Mouse (Mus musculus): ENCODE results near the gene Olfr541.
"Not testable (repeated sequence)": the region's sequence is repeated elsewhere in the genome, so short reads cannot be mapped to it uniquely, and the experiment has no call there.

Gene Olfr541

GRCm38 (mm10) chr7:140696967-140697366 lies at the start of gene Olfr541:
Gene Olfr541, plus strand, starts transcription at chr7:140697267.
- no peak for DNase-seq (ENCODE audit: low spot score)

GRCm38 (mm10) chr7:140659630-140660029 lies 37.4 kb upstream of the Olfr541 start, which contains the start of gene Olfr539:
Gene Olfr539, plus strand, starts transcription at chr7:140659930.
- no peak for DNase-seq (ENCODE audit: low spot score)

- DNase-seq (ENCODE audit: low spot score): not testable (repeated sequence)
Measured at GRCm38 (mm10) chr7:140670693-140671092, 26.4 kb upstream of the Olfr541 start.

GRCm38 (mm10) chr7:140675863-140676262 lies 21.2 kb upstream of the Olfr541 start:
- no peak for DNase-seq (ENCODE audit: low spot score)

GRCm38 (mm10) chr7:140679591-140679990 lies 17.5 kb upstream of the Olfr541 start:
- DNase-seq (ENCODE audit: low spot score): not testable (repeated sequence)

GRCm38 (mm10) chr7:140681651-140682050 lies 15.4 kb upstream of the Olfr541 start, which contains the start of gene Olfr45:
Gene Olfr45, plus strand, starts transcription at chr7:140681951.
- no peak for DNase-seq (ENCODE audit: low spot score)

- DNase-seq (ENCODE audit: low spot score): no peak
Measured at GRCm38 (mm10) chr7:140706348-140706747, 9.3 kb downstream of the Olfr541 start.

- no peak for DNase-seq (ENCODE audit: low spot score)
Measured at GRCm38 (mm10) chr7:140707536-140708284, 10.6 kb downstream of the Olfr541 start.

GRCm38 (mm10) chr7:140717155-140718055 lies 20.3 kb downstream of the Olfr541 start:
- DNase-seq (ENCODE audit: low spot score): no peak

- no peak for DNase-seq (ENCODE audit: low spot score)
Measured at GRCm38 (mm10) chr7:140721095-140721494, 24.0 kb downstream of the Olfr541 start.

GRCm38 (mm10) chr7:140725558-140725957 lies 28.5 kb downstream of the Olfr541 start:
- no peak for DNase-seq (ENCODE audit: low spot score)

- no peak for DNase-seq (ENCODE audit: low spot score)
Measured at GRCm38 (mm10) chr7:140733162-140733561, 36.1 kb downstream of the Olfr541 start.

- no peak for DNase-seq (ENCODE audit: low spot score)
Measured at GRCm38 (mm10) chr7:140747402-140747801, 50.3 kb downstream of the Olfr541 start.

GRCm38 (mm10) chr7:140748116-140748826 lies 51.2 kb downstream of the Olfr541 start:
- no peak for DNase-seq (ENCODE audit: low spot score)

GRCm38 (mm10) chr7:140748827-140749160 lies 51.7 kb downstream of the Olfr541 start:
- no peak for DNase-seq (ENCODE audit: low spot score)

GRCm38 (mm10) chr7:140754556-140754955 lies 57.5 kb downstream of the Olfr541 start:
- no peak for DNase-seq (ENCODE audit: low spot score)

All from lung, postnatal 25 days (tissue).